Mouse (Mus musculus): ENCODE measurements around the gene Ivns1abp. TPM values are rescaled to one million over a fixed set of nuclear protein-coding genes. Genes with fewer than 3 reads are reported as not detected.

Gene Ivns1abp
- polyA plus RNA-seq, 1 experiment, result 105 TPM

- H3K4me1 ChIP-seq (ENCODE audit: control insufficient read depth, insufficient read depth, low read length), result no peaks in the 10 kb centered on the region
- TF ChIP-seq POLR2A (IDR thresholded peaks at IDR 0.05; ENCODE audit: low read depth, low read length), result no peak
- TF ChIP-seq CTCF (IDR thresholded peaks at IDR 0.05; ENCODE audit: borderline replicate concordance, insufficient read depth, low read length), result peak; percentile 40; the same call in 1 of the 2 replicates
- no peak overlapping the region for H3K27ac ChIP-seq (ENCODE audit: insufficient read depth, low read length)
- H3K4me3 ChIP-seq (ENCODE audit: insufficient read depth, low read length), result no peak overlapping the region
These were observed 45.8 kb downstream of the Ivns1abp start for GRCm38 (mm10) chr1:151390029-151390428.

GRCm38 (mm10) chr1:151409827-151410226 lies 65.5 kb downstream of the Ivns1abp start:
- H3K4me1 ChIP-seq (ENCODE audit: control insufficient read depth, insufficient read depth, low read length), result no peaks in the 10 kb centered on the region
- no peak for TF ChIP-seq CTCF (IDR thresholded peaks at IDR 0.05; ENCODE audit: borderline replicate concordance, insufficient read depth, low read length)
- TF ChIP-seq POLR2A (IDR thresholded peaks at IDR 0.05; ENCODE audit: low read depth, low read length), result no peak
- H3K4me3 ChIP-seq (ENCODE audit: insufficient read depth, low read length), result no peak overlapping the region
- H3K27ac ChIP-seq (ENCODE audit: insufficient read depth, low read length), result no peak overlapping the region

Other genes starting within 250 kb of the Ivns1abp start
- gene Gm47985, start 161.9 kb upstream of the Ivns1abp start, polyA plus RNA-seq (2011; ENCODE audit: insufficient read length, low read depth, missing spikeins), result not detected in 2 replicates
- gene Gm8947, start 152.1 kb upstream of the Ivns1abp start, polyA plus RNA-seq (2011; ENCODE audit: insufficient read length, low read depth, missing spikeins), result not detected in 2 replicates
- not detected in 2 replicates for gene Gm47995, start 146.0 kb upstream of the Ivns1abp start, polyA plus RNA-seq (2011; ENCODE audit: insufficient read length, low read depth, missing spikeins)
- not detected in 2 replicates for gene 3110040M04Rik, start 140.4 kb upstream of the Ivns1abp start, polyA plus RNA-seq (2011; ENCODE audit: insufficient read length, low read depth, missing spikeins)
- not detected in 2 replicates for gene Gm47996, start 134.3 kb upstream of the Ivns1abp start, polyA plus RNA-seq (2011; ENCODE audit: insufficient read length, low read depth, missing spikeins)
- 15.6 and 19.4 TPM in 2 replicates for gene Swt1, start 84.0 kb downstream of the Ivns1abp start, polyA plus RNA-seq (2011; ENCODE audit: insufficient read length, low read depth, missing spikeins)
- gene Trmt1l, start 84.1 kb downstream of the Ivns1abp start, polyA plus RNA-seq (2011; ENCODE audit: insufficient read length, low read depth, missing spikeins), result 33.7 and 33.9 TPM in 2 replicates
- gene Rnf2, start 156.5 kb downstream of the Ivns1abp start, polyA plus RNA-seq (2011; ENCODE audit: insufficient read length, low read depth, missing spikeins), result 80.0 and 96.5 TPM in 2 replicates
- gene Fam129a, start 226.7 kb downstream of the Ivns1abp start, polyA plus RNA-seq (2011; ENCODE audit: insufficient read length, low read depth, missing spikeins), result 68.1 and 81.6 TPM in 2 replicates

All from embryonic fibroblast, embryonic 13.5 days (primary cell).